Mouse (Mus musculus): ENCODE results near the gene Cacna1e. TPM values are rescaled to one million over a fixed set of nuclear protein-coding genes. Genes with fewer than 3 reads are reported as not detected.

Gene Cacna1e
- polyA plus RNA-seq, 1 experiment from 2014 or later, result 0.05 TPM

DNA sequence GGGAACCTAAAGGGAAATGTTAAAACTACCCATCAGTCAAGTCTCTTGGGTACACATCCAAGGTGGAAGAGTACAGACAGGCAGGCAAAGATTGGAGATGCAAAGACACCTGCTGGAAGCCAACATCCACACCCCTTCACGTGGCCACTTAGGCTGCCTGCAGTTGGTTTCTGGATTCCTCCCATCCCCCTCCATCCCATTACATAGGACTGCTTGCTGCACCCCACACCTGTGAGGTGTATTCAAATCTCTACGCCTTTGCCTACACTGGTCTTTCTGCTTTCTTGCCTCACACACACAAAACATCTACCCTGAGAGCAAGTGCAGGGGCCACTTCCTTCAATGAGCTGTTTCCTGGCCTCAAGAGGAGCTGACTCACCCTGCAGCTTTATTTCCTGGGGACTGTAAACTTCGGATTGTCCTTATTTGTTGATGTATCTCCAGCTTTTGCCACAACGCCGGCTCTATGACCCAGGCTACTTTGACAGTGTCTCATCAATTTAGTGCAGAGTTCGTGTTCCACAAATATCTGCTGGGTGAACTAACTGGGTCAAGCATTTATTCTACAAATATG, 43.2 kb downstream of the Cacna1e start:
- Histone ChIP-seq H3K9me3 (ENCODE audit: low read length) (no peaks in the 10 kb centered on the region), H3K9ac (replicated peaks; ENCODE audit: low read length) (no peak overlapping the region), H3K4me1 (ENCODE audit: insufficient read depth, low read length) (no peaks in the 10 kb centered on the region), H3K27me3 (ENCODE audit: insufficient read depth, low read length) (no peaks in the 10 kb centered on the region), H3K36me3 (ENCODE audit: insufficient read depth, low read length) (no peaks in the 10 kb centered on the region), H3K27ac (ENCODE audit: low read length) (no peak overlapping the region), H3K4me3 (ENCODE audit: low read length) (no peak overlapping the region), H3K4me2 (replicated peaks; ENCODE audit: low read depth, low read length) (no peak overlapping the region)
- ATAC-seq (ENCODE audit: low FRiP score, low TSS enrichment), result no peak
- WGBS, result 65% methylated on average over 6 of the region's 6 CpGs

DNA sequence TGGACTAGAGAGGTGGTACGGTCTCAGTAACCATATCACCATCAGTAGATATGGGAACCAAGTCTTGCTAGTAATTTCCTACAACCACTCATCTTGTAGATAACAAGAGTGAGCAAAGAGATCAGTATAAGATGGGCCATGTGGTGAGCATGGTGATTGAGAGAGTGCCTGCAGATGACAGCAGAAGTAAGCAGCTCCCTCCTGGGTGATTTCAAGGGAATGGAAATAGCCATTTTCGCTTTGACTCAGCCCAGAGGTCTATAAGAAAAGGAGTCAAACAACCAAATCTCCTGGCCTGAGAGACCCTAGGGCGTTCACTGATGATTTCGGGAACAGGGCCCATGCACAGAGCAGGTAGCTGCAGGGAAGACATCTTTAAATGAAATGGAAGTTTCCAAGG, 45.0 kb downstream of the Cacna1e start:
- H3K4me3 ChIP-seq (ENCODE audit: low read length), result no peak overlapping the region
- H3K27ac ChIP-seq (ENCODE audit: low read length), result no peak overlapping the region
- WGBS, result 87% methylated on average over 4 of the region's 4 CpGs
- H3K27me3 ChIP-seq (ENCODE audit: insufficient read depth, low read length), result no peaks in the 10 kb centered on the region
- H3K4me2 ChIP-seq (replicated peaks; ENCODE audit: low read depth, low read length), result no peak overlapping the region
- no peak overlapping the region for H3K9ac ChIP-seq (replicated peaks; ENCODE audit: low read length)
- no peaks in the 10 kb centered on the region for H3K9me3 ChIP-seq (ENCODE audit: low read length)
- no peak for ATAC-seq (ENCODE audit: low FRiP score, low TSS enrichment)
- H3K36me3 ChIP-seq (ENCODE audit: insufficient read depth, low read length), result no peaks in the 10 kb centered on the region
- no peaks in the 10 kb centered on the region for H3K4me1 ChIP-seq (ENCODE audit: insufficient read depth, low read length)

- H3K4me3 ChIP-seq (ENCODE audit: low read length), result no peak overlapping the region
- H3K36me3 ChIP-seq (ENCODE audit: insufficient read depth, low read length), result no peaks in the 10 kb centered on the region
- ATAC-seq (ENCODE audit: low FRiP score, low TSS enrichment), result no peak
- no peaks in the 10 kb centered on the region for H3K27me3 ChIP-seq (ENCODE audit: insufficient read depth, low read length)
- no peaks in the 10 kb centered on the region for H3K9me3 ChIP-seq (ENCODE audit: low read length)
- H3K4me2 ChIP-seq (replicated peaks; ENCODE audit: low read depth, low read length), result no peak overlapping the region
- no peaks in the 10 kb centered on the region for H3K4me1 ChIP-seq (ENCODE audit: insufficient read depth, low read length)
- WGBS, result 83% methylated on average over 5 of the region's 5 CpGs
- no peak overlapping the region for H3K27ac ChIP-seq (ENCODE audit: low read length)
- H3K9ac ChIP-seq (replicated peaks; ENCODE audit: low read length), result no peak overlapping the region
Measured at GRCm38 (mm10) chr1:154836473-154836872, 47.8 kb downstream of the Cacna1e start.

DNA sequence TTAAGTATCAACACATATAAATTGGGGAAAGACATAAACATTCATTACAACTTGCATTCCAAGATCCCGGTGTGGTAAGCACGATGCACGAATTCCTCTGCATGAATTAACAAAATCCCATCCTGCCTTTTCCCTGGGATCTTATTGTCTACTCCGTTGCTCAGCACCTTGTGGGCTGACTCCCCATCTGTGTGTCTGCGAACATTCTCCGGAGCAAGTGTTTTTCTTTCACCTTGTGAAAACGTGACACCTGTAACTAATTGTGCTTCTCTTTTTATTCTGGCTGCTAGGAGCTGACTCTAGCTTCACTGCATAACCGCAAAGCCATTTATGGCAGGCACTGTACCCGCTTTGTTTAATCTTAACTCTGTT, 52.1 kb downstream of the Cacna1e start:
- no peak for ATAC-seq (ENCODE audit: low FRiP score, low TSS enrichment)
- 78% methylated on average over 9 of the region's 9 CpGs for WGBS
- H3K36me3 ChIP-seq (ENCODE audit: insufficient read depth, low read length), result no peaks in the 10 kb centered on the region
- no peak overlapping the region for H3K9ac ChIP-seq (replicated peaks; ENCODE audit: low read length)
- H3K4me1 ChIP-seq (ENCODE audit: insufficient read depth, low read length), result no peaks in the 10 kb centered on the region
- no peak overlapping the region for H3K27ac ChIP-seq (ENCODE audit: low read length)
- no peaks in the 10 kb centered on the region for H3K27me3 ChIP-seq (ENCODE audit: insufficient read depth, low read length)
- no peak overlapping the region for H3K4me3 ChIP-seq (ENCODE audit: low read length)
- H3K4me2 ChIP-seq (replicated peaks; ENCODE audit: low read depth, low read length), result no peak overlapping the region
- no peaks in the 10 kb centered on the region for H3K9me3 ChIP-seq (ENCODE audit: low read length)

GRCm38 (mm10) chr1:154831269-154832167, 52.8 kb downstream of the Cacna1e start:
- no peak overlapping the region for H3K9ac ChIP-seq (replicated peaks; ENCODE audit: low read length)
- H3K36me3 ChIP-seq (ENCODE audit: insufficient read depth, low read length), result no peaks in the 10 kb centered on the region
- no peaks in the 10 kb centered on the region for H3K9me3 ChIP-seq (ENCODE audit: low read length)
- no peak overlapping the region for H3K4me3 ChIP-seq (ENCODE audit: low read length)
- H3K27ac ChIP-seq (ENCODE audit: low read length), result no peak overlapping the region
- no peak for ATAC-seq (ENCODE audit: low FRiP score, low TSS enrichment)
- H3K4me2 ChIP-seq (replicated peaks; ENCODE audit: low read depth, low read length), result no peak overlapping the region
- H3K4me1 ChIP-seq (ENCODE audit: insufficient read depth, low read length), result no peaks in the 10 kb centered on the region
- no peaks in the 10 kb centered on the region for H3K27me3 ChIP-seq (ENCODE audit: insufficient read depth, low read length)
- WGBS, result 88% methylated on average over 10 of the region's 10 CpGs

GRCm38 (mm10) chr1:154830051-154830450, 54.2 kb downstream of the Cacna1e start:
- no peaks in the 10 kb centered on the region for H3K9me3 ChIP-seq (ENCODE audit: low read length)
- H3K4me1 ChIP-seq (ENCODE audit: insufficient read depth, low read length), result no peaks in the 10 kb centered on the region
- no peak overlapping the region for H3K9ac ChIP-seq (replicated peaks; ENCODE audit: low read length)
- no peak for ATAC-seq (ENCODE audit: low FRiP score, low TSS enrichment)
- H3K36me3 ChIP-seq (ENCODE audit: insufficient read depth, low read length), result no peaks in the 10 kb centered on the region
- WGBS, result 79% methylated on average over 6 of the region's 6 CpGs
- no peak overlapping the region for H3K4me2 ChIP-seq (replicated peaks; ENCODE audit: low read depth, low read length)
- no peak overlapping the region for H3K27ac ChIP-seq (ENCODE audit: low read length)
- H3K4me3 ChIP-seq (ENCODE audit: low read length), result no peak overlapping the region
- H3K27me3 ChIP-seq (ENCODE audit: insufficient read depth, low read length), result no peaks in the 10 kb centered on the region

GRCm38 (mm10) chr1:154823098-154823497, 61.2 kb downstream of the Cacna1e start:
- no peaks in the 10 kb centered on the region for H3K27me3 ChIP-seq (ENCODE audit: insufficient read depth, low read length)
- no peak overlapping the region for H3K27ac ChIP-seq (ENCODE audit: low read length)
- no peaks in the 10 kb centered on the region for H3K9me3 ChIP-seq (ENCODE audit: low read length)
- H3K4me2 ChIP-seq (replicated peaks; ENCODE audit: low read depth, low read length), result no peak overlapping the region
- H3K4me1 ChIP-seq (ENCODE audit: insufficient read depth, low read length), result no peaks in the 10 kb centered on the region
- no peak for ATAC-seq (ENCODE audit: low FRiP score, low TSS enrichment)
- no peak overlapping the region for H3K9ac ChIP-seq (replicated peaks; ENCODE audit: low read length)
- H3K36me3 ChIP-seq (ENCODE audit: insufficient read depth, low read length), result no peaks in the 10 kb centered on the region
- WGBS, result 63% methylated on average over 3 of the region's 3 CpGs
- H3K4me3 ChIP-seq (ENCODE audit: low read length), result no peak overlapping the region

GRCm38 (mm10) chr1:154820422-154820821, 63.9 kb downstream of the Cacna1e start:
- no peaks in the 10 kb centered on the region for H3K9me3 ChIP-seq (ENCODE audit: low read length)
- H3K4me3 ChIP-seq (ENCODE audit: low read length), result no peak overlapping the region
- WGBS, result 88% methylated on average over 7 of the region's 7 CpGs
- no peaks in the 10 kb centered on the region for H3K4me1 ChIP-seq (ENCODE audit: insufficient read depth, low read length)
- no peak overlapping the region for H3K27ac ChIP-seq (ENCODE audit: low read length)
- H3K27me3 ChIP-seq (ENCODE audit: insufficient read depth, low read length), result no peaks in the 10 kb centered on the region
- no peak overlapping the region for H3K9ac ChIP-seq (replicated peaks; ENCODE audit: low read length)
- H3K36me3 ChIP-seq (ENCODE audit: insufficient read depth, low read length), result no peaks in the 10 kb centered on the region
- ATAC-seq (ENCODE audit: low FRiP score, low TSS enrichment), result no peak
- no peak overlapping the region for H3K4me2 ChIP-seq (replicated peaks; ENCODE audit: low read depth, low read length)

- H3K9ac ChIP-seq (replicated peaks; ENCODE audit: low read length), result no peak overlapping the region
- no peak overlapping the region for H3K4me2 ChIP-seq (replicated peaks; ENCODE audit: low read depth, low read length)
- no peaks in the 10 kb centered on the region for H3K4me1 ChIP-seq (ENCODE audit: insufficient read depth, low read length)
- H3K36me3 ChIP-seq (ENCODE audit: insufficient read depth, low read length), result no peaks in the 10 kb centered on the region
- no peak for ATAC-seq (ENCODE audit: low FRiP score, low TSS enrichment)
- H3K27me3 ChIP-seq (ENCODE audit: insufficient read depth, low read length), result no peaks in the 10 kb centered on the region
- no peaks in the 10 kb centered on the region for H3K9me3 ChIP-seq (ENCODE audit: low read length)
- WGBS, result 89% methylated on average over 2 of the region's 2 CpGs
- H3K27ac ChIP-seq (ENCODE audit: low read length), result no peak overlapping the region
- H3K4me3 ChIP-seq (ENCODE audit: low read length), result no peak overlapping the region
Measured at GRCm38 (mm10) chr1:154819960-154820359, 64.3 kb downstream of the Cacna1e start.

DNA sequence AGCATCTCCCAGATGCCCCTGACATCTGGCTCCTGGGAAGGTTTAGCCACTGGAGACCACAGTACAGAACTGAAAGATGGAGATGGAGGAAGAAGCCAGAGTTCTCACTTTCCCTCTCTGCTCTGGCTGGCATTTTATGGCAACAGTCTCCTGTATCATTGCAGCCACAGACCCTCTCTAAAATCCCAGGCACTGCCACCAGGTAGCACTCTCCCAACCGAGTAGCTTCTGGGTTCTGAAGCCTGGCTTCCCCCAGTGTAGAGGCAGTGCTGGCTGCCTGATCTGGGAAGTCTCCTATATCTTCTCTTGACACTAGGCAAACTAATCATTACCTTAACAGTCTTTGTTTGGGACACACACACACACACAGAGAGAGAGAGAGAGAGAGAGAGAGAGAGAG, 65.6 kb downstream of the Cacna1e start:
- H3K9ac ChIP-seq (replicated peaks; ENCODE audit: low read length), result no peak overlapping the region

More for the DNA sequence above, 65.6 kb downstream of the Cacna1e start:
- no peak overlapping the region for H3K4me3 ChIP-seq (ENCODE audit: low read length)
- H3K4me2 ChIP-seq (replicated peaks; ENCODE audit: low read depth, low read length), result no peak overlapping the region
- no peaks in the 10 kb centered on the region for H3K27me3 ChIP-seq (ENCODE audit: insufficient read depth, low read length)
- no peak for ATAC-seq (ENCODE audit: low FRiP score, low TSS enrichment)
- H3K4me1 ChIP-seq (ENCODE audit: insufficient read depth, low read length), result no peaks in the 10 kb centered on the region
- no peaks in the 10 kb centered on the region for H3K9me3 ChIP-seq (ENCODE audit: low read length)
- WGBS, result 52% methylated on average over 1 of the region's 1 CpGs
- no peaks in the 10 kb centered on the region for H3K36me3 ChIP-seq (ENCODE audit: insufficient read depth, low read length)
- no peak overlapping the region for H3K27ac ChIP-seq (ENCODE audit: low read length)
